Comparison of ENCODE assay signal across 29 mouse cellular contexts in genomic region chr16:7518711-7519110, GRCm38 (mm10).
DNase-seq lines count a peak whose midpoint lies in the region; ATAC-seq and TF ChIP-seq lines count a peak whose summit lies in the region.
"Had no signal": no experiment of that assay in that cellular context is flagged by ENCODE, and none has a peak within 500 bp of the region (broad histone marks: within the 10 kb centered on the region; RNA-seq: fewer than 3 reads in every experiment).

No protein-coding gene starts in this region.

- WGBS in hindbrain, postnatal 0 days = 43% methylated on average over 2 of the region's 2 CpGs
- 85% methylated on average over 2 of the region's 2 CpGs for WGBS in hindbrain, embryonic 10.5 days
- WGBS in midbrain, postnatal 0 days = 41% methylated on average over 2 of the region's 2 CpGs
- WGBS in midbrain, embryonic 16.5 days = 26% methylated on average over 2 of the region's 2 CpGs

- no peaks in the 10 kb centered on the region for H3K36me3 ChIP-seq in hindbrain, postnatal 0 days (ENCODE audit: insufficient read depth, low read length)
- H3K36me3 ChIP-seq in hindbrain, embryonic 10.5 days = no peaks in the 10 kb centered on the region
- H3K36me3 ChIP-seq in midbrain, postnatal 0 days (ENCODE audit: insufficient read depth, low read length) = no peaks in the 10 kb centered on the region
- no peaks in the 10 kb centered on the region for H3K36me3 ChIP-seq in midbrain, embryonic 16.5 days (ENCODE audit: control insufficient read depth, insufficient read depth, low read length)
- H3K36me3 ChIP-seq: embryonic facial prominence, embryonic 13.5 days; embryonic facial prominence, embryonic 15.5 days; forebrain, embryonic 10.5 days; forebrain, embryonic 12.5 days; G1E had no signal

- H3K4me3 ChIP-seq in hindbrain, postnatal 0 days (ENCODE audit: low read length) = no peak overlapping the region
- H3K4me3 ChIP-seq in hindbrain, embryonic 10.5 days = no peak overlapping the region
- no peak overlapping the region for H3K4me3 ChIP-seq in midbrain, postnatal 0 days (ENCODE audit: low read depth, low read length)
- no peak overlapping the region for H3K4me3 ChIP-seq in midbrain, embryonic 16.5 days (ENCODE audit: low read depth, low read length)
- no peak overlapping the region for H3K4me3 ChIP-seq in left cerebral cortex, adult 2 months
- H3K4me3 ChIP-seq: embryonic facial prominence, embryonic 13.5 days; embryonic facial prominence, embryonic 15.5 days; erythroblast, embryonic 14.5 days; forebrain, embryonic 10.5 days; forebrain, embryonic 12.5 days had no signal

- no peaks in the 10 kb centered on the region for H3K4me1 ChIP-seq in hindbrain, postnatal 0 days (ENCODE audit: insufficient read depth, low read length)
- no peaks in the 10 kb centered on the region for H3K4me1 ChIP-seq in hindbrain, embryonic 10.5 days (replicated peaks)
- no peaks in the 10 kb centered on the region for H3K4me1 ChIP-seq in midbrain, postnatal 0 days (ENCODE audit: insufficient read depth, low read length)
- 0 out of 2 replicates have a peak, but pooled peaks cover 4% of the 10 kb centered on the region for H3K4me1 ChIP-seq in midbrain, embryonic 16.5 days (ENCODE audit: control insufficient read depth, insufficient read depth, low read length)
- H3K4me1 ChIP-seq: embryonic facial prominence, embryonic 13.5 days; embryonic facial prominence, embryonic 15.5 days; forebrain, embryonic 10.5 days; forebrain, embryonic 12.5 days had no signal

- no peaks in the 10 kb centered on the region for H3K27me3 ChIP-seq in hindbrain, postnatal 0 days (ENCODE audit: insufficient read depth, low read length)
- no peaks in the 10 kb centered on the region for H3K27me3 ChIP-seq in hindbrain, embryonic 10.5 days (ENCODE audit: insufficient read depth, poor library complexity, severe bottlenecking)
- no peaks in the 10 kb centered on the region for H3K27me3 ChIP-seq in midbrain, postnatal 0 days (ENCODE audit: insufficient read depth, low read length)
- no peaks in the 10 kb centered on the region for H3K27me3 ChIP-seq in midbrain, embryonic 16.5 days (ENCODE audit: control insufficient read depth, insufficient read depth, low read depth, low read length)
- H3K27me3 ChIP-seq: CH12.LX; embryonic facial prominence, embryonic 13.5 days; embryonic facial prominence, embryonic 15.5 days; Patski had no signal

- no peak for ATAC-seq in hindbrain, postnatal 0 days
- no peak for ATAC-seq in midbrain, postnatal 0 days (ENCODE audit: low FRiP score)
- no peak for ATAC-seq in midbrain, embryonic 16.5 days
- ATAC-seq: activated CD4-positive, CD25-positive, alpha-beta regulatory T cell, adult 4 months; CD4-positive, CD25-positive, alpha-beta regulatory T cell, adult 4 months; forebrain, embryonic 16.5 days; Patski had no signal

- no peak overlapping the region for H3K4me2 ChIP-seq in hindbrain, postnatal 0 days (ENCODE audit: low read depth, low read length)
- H3K4me2 ChIP-seq in midbrain, postnatal 0 days (ENCODE audit: low read depth, low read length, poor library complexity, severe bottlenecking) = no peak overlapping the region
- no peak overlapping the region for H3K4me2 ChIP-seq in midbrain, embryonic 16.5 days (ENCODE audit: low read length)
- H3K4me2 ChIP-seq: embryonic facial prominence, embryonic 13.5 days; embryonic facial prominence, embryonic 15.5 days; forebrain, embryonic 12.5 days had no signal

- TF ChIP-seq CTCF in hindbrain, postnatal 0 days (IDR thresholded peaks at IDR 0.05; ENCODE audit: low read depth) = no peak
- no peak for TF ChIP-seq CTCF in midbrain, postnatal 0 days (IDR thresholded peaks at IDR 0.05)
- TF ChIP-seq CTCF in left cerebral cortex, adult 2 months (IDR thresholded peaks at IDR 0.05) = no peak

- no peak overlapping the region for H3K9ac ChIP-seq in hindbrain, postnatal 0 days (replicated peaks; ENCODE audit: low read length)
- H3K9ac ChIP-seq in midbrain, postnatal 0 days (replicated peaks; ENCODE audit: low read length, poor library complexity, severe bottlenecking) = no peak overlapping the region
- H3K9ac ChIP-seq in midbrain, embryonic 16.5 days (ENCODE audit: low read depth, low read length) = no peak overlapping the region
- H3K9ac ChIP-seq: embryonic facial prominence, embryonic 13.5 days; embryonic facial prominence, embryonic 15.5 days; forebrain, embryonic 12.5 days had no signal

- H3K9me3 ChIP-seq in hindbrain, postnatal 0 days (ENCODE audit: low read length) = peaks cover 3% of the 10 kb centered on the region; the same call in 1 of the 2 replicates
- peaks cover 46% of the 10 kb centered on the region for H3K9me3 ChIP-seq in hindbrain, embryonic 10.5 days
- no peaks in the 10 kb centered on the region for H3K9me3 ChIP-seq in midbrain, postnatal 0 days (ENCODE audit: low read length)
- H3K9me3 ChIP-seq in midbrain, embryonic 16.5 days (replicated peaks; ENCODE audit: control insufficient read depth, low read length, poor library complexity, severe bottlenecking) = peaks cover 3% of the 10 kb centered on the region; the same call in 1 of the 2 replicates

- intact Hi-C loops in left cerebral cortex, adult 2 months (cut with DNase I) = no loop called here

- H3K27ac ChIP-seq in hindbrain, postnatal 0 days = no peak overlapping the region
- no peak overlapping the region for H3K27ac ChIP-seq in hindbrain, embryonic 10.5 days
- no peak overlapping the region for H3K27ac ChIP-seq in midbrain, postnatal 0 days (ENCODE audit: low read depth, low read length)
- H3K27ac ChIP-seq in midbrain, embryonic 16.5 days (ENCODE audit: low read length) = no peak overlapping the region
- H3K27ac ChIP-seq in left cerebral cortex, adult 2 months = no peak overlapping the region
- H3K27ac ChIP-seq: embryonic facial prominence, embryonic 13.5 days; embryonic facial prominence, embryonic 15.5 days; forebrain, embryonic 10.5 days; forebrain, embryonic 12.5 days had no signal

- peak; percentile 24 to 44 for DNase-seq in cerebellum, postnatal 10 days
- DNase-seq in cerebellum, postnatal 4 days (ENCODE audit: low spot score in 2 of 2) = no peak
- peak; percentile 31 for DNase-seq in hindbrain, postnatal 0 days (ENCODE audit: low spot score)
- DNase-seq in hindbrain, embryonic 10.5 days (ENCODE audit: low spot score) = no peak
- DNase-seq in midbrain, postnatal 0 days (ENCODE audit: low spot score) = peak; percentile 34
- DNase-seq in retina, postnatal 1 day = peak; percentile 54
- no peak for DNase-seq in left cerebral cortex, adult 2 months (ENCODE audit: extremely low spot score in 1 of 2, low spot score in 2 of 2)
- DNase-seq: adrenal gland, adult 8-10 months; adrenal gland, postnatal 14 days; adrenal gland, postnatal 36 days; B cell, adult 2 months; cerebellum, adult 11 months; cerebellum, adult 18-20 months; cerebellum, adult 8-10 months; cerebellum, adult 9-11 months; cerebellum, postnatal 25 days; embryo, embryonic 11 days had no signal

Comparison
In these comparisons a context has a peak if more than half of its experiments do, and no peak if none do; other contexts are left out.
1. DNase-seq: peak in cerebellum, postnatal 10 days (2 of 2), hindbrain, postnatal 0 days (single experiment), midbrain, postnatal 0 days (single experiment) and retina, postnatal 1 day (single experiment); none in cerebellum, postnatal 4 days (0 of 2), hindbrain, embryonic 10.5 days (single experiment) and left cerebral cortex, adult 2 months (0 of 2).